Mouse (Mus musculus) erythroblast, embryonic 14.5 days (primary cell): ENCODE measurements at regions not wholly inside any gene's neighbourhood (a gene's known extent, or its start where the extent isn't known, plus 50 kb on each side); places are given as distances from the start of the nearest gene placed in this dataset.

Source experiments
- GATA1 ChIP-seq: IDR thresholded peaks from 2 replicates; pipeline ENCODE4 v1.6.1; 2012; ENCODE audit warnings: low read length, inconsistent platforms, mixed read lengths
- TAL1 ChIP-seq: IDR thresholded peaks from 3 replicates; pipeline ENCODE4 v1.6.1; 2012; ENCODE audit warnings: low read length, inconsistent platforms, mixed read lengths

DNA sequence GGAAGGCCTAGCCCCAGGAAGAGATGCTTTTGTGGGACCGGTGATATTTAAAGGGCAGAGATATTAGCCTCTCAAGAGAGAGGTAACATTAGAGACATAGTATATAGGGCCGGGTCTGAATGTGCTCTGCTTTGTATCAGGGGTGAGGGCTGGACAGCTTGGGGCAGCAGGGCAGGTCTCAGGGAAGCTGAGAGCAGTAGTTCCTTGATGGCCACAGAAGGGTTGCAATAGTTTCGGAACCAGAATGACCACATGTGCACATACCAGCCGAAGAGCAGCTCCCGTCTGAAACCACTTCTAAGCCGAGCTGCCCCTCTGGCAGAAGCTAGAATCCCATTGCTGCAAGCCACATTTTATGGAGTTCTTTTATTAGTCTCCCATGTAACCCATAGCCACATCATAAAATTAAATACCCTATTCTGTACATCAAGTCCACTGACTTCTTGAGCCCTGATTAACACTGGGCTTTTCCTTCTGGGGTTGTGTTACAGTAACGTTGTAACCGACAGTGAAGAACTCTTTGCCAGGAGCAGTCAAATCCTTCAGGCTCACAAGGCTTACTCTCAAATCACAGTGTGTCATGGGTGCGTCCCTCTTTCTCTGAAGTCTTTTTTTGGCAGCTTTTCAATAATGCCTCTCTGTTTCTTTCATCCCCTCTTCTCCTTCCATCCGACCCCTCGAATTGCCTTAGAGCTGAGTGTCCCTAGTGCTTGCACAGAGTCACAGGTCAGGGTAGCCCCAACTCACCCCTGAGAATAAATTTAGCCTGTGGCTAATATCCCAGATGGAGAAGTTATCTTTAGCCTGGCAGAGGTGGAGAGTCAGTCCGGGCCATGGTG lies 124.1 kb upstream of the Hes1 start:
- TF ChIP-seq GATA1 (no peak), TAL1 (no peak)
